Mouse (Mus musculus) forebrain, embryonic 16.5 days (tissue): ENCODE data around the gene Vmn1r3. TPM values are rescaled to one million over a fixed set of nuclear protein-coding genes. Genes with fewer than 3 reads are reported as not detected.
"Not testable (repeated sequence)": the region's sequence is repeated elsewhere in the genome, so short reads cannot be mapped to it uniquely, and the experiment has no call there.

Experiments
- ATAC-seq: fragments of 200-750 bp; cut with Nextera tagmentation; 2 replicates; pipeline ENCODE4 v1.8.0; 2017; ENCODE audit warnings: mild to moderate bottlenecking, moderate library complexity
- H3K27ac ChIP-seq: fragments of 300-500 bp; sonication (generic); 2 replicates; pipeline ENCODE4 v1.5.1; 2014; ENCODE audit warnings: low read length, control low read depth
- H3K27me3 ChIP-seq: fragments of 300-500 bp; sonication (generic); replicated peaks from 2 replicates; pipeline ENCODE4 v1.6.1; 2014; ENCODE audit warnings: low read length; ENCODE audit not compliant: control insufficient read depth, insufficient read depth
- H3K36me3 ChIP-seq: fragments of 300-500 bp; sonication (generic); 2 replicates; pipeline ENCODE4 v1.6.1; 2014; ENCODE audit not compliant: control insufficient read depth, insufficient read depth
- H3K4me1 ChIP-seq: fragments of 300-500 bp; sonication (generic); replicated peaks from 2 replicates; pipeline ENCODE4 v1.6.1; 2014; ENCODE audit warnings: low read length; ENCODE audit not compliant: control insufficient read depth, insufficient read depth
- H3K4me2 ChIP-seq: fragments of 300-500 bp; sonication (generic); 2 replicates; pipeline ENCODE4 v1.6.1; 2014; ENCODE audit warnings: mild to moderate bottlenecking, low read length, control low read depth
- H3K4me3 ChIP-seq: fragments of 300-500 bp; sonication (generic); replicated peaks from 2 replicates; pipeline ENCODE4 v1.5.1; 2014; ENCODE audit warnings: mild to moderate bottlenecking, low read length, control low read depth
- H3K9ac ChIP-seq: fragments of 300-500 bp; sonication (generic); replicated peaks from 2 replicates; pipeline ENCODE4 v1.6.1; 2014; ENCODE audit warnings: low read depth, low read length, control low read depth
- H3K9me3 ChIP-seq: fragments of 300-500 bp; sonication (generic); 2 replicates; pipeline ENCODE4 v1.6.1; 2016; ENCODE audit warnings: low read length; ENCODE audit not compliant: control insufficient read depth
- WGBS: fragments of 180-500 bp; shearing (Covaris S2); extraction: QIAGEN DNeasy Blood & Tissue Kit; methylation state at CpG from one replicate; pipeline ENCODE4 v1.1.7; 2014; 5-methylcytosine and 5-hydroxymethylcytosine counted together
- polyA plus RNA-seq: library from polyadenylated mRNA; unstranded; fragments of >200 nt; fragmentation: Nextera tagmentation; extraction: Ambion mirVana; gene quantifications from 2 replicates; pipeline ENCODE4 v1.2.1, GENCODE M21; 2015

The Vmn1r3 gene
- polyA plus RNA-seq, 1 experiment from 2014 or later: not detected

DNA sequence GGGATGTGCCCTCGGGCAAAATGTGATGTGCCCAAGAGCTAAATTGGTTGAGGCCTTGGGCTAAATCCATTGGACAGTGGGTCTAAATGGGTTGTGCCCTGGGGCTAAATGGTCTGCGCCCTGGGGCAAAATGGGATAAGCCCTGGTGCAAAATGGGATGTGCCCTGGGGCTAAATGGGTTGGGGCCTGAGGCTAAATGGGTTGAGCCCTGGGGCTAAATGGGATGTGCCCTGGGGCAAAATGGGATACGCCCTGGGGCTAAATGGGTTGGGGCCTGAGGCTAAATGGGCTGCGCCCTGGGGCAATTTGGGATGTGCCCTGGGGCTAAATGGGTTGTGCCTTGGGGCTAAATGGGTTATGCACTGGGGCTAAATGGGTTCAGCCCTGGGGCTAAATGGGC is 20.1 kb downstream of the Vmn1r3 start:
- ATAC-seq: no peak
- Histone ChIP-seq H3K4me3 (no peak overlapping the region), H3K27ac (no peak overlapping the region), H3K36me3 (no peaks in the 10 kb centered on the region), H3K27me3 (no peaks in the 10 kb centered on the region), H3K9me3 (peaks cover 10% of the 10 kb centered on the region), H3K4me1 (no peaks in the 10 kb centered on the region), H3K4me2 (no peak overlapping the region), H3K9ac (no peak overlapping the region)
- WGBS: 92% methylated on average over 4 of the region's 4 CpGs

GRCm38 (mm10) chr4:3164429-3164828 is 20.7 kb downstream of the Vmn1r3 start:
- not testable (repeated sequence) for H3K4me2 ChIP-seq, H3K27ac ChIP-seq, H3K9me3 ChIP-seq, ATAC-seq, H3K9ac ChIP-seq, H3K36me3 ChIP-seq, H3K4me3 ChIP-seq, H3K27me3 ChIP-seq, H3K4me1 ChIP-seq

DNA sequence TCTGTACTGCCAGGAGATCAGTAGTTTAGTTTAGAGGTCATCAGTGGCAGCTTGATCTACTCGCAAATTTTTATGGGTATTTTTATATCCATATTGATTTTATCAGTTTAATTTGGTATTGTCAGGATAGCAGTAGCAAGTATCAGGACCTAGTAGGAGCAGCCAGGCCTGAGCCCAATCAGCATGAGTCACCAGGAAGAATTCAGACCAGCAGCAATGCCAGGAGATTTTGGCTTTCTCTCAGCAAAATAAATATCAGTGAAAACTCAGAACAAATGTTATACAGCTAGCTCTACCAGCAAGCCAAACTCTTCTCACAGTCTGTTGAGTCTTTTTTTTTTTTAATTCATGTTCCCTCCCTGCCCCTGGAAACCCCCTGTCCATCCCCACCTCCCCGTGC is 31.8 kb downstream of the Vmn1r3 start:
- H3K9ac ChIP-seq, ATAC-seq, H3K4me3 ChIP-seq, H3K4me1 ChIP-seq, H3K27ac ChIP-seq, H3K9me3 ChIP-seq, H3K4me2 ChIP-seq, H3K36me3 ChIP-seq, H3K27me3 ChIP-seq: not testable (repeated sequence)
- 82% methylated on average over 2 of the region's 2 CpGs for WGBS

GRCm38 (mm10) chr4:3147926-3148325 is 37.2 kb downstream of the Vmn1r3 start:
- H3K9ac ChIP-seq, ATAC-seq, H3K27ac ChIP-seq, H3K36me3 ChIP-seq, H3K27me3 ChIP-seq, H3K4me1 ChIP-seq, H3K4me2 ChIP-seq, H3K4me3 ChIP-seq, H3K9me3 ChIP-seq: not testable (repeated sequence)
- no CpG with 5 or more reads among the region's 3 CpGs for WGBS

Other genes with a start within 250 kb of the Vmn1r3 start
- not detected in 2 replicates for gene Vmn1r2, start 18.0 kb downstream of the Vmn1r3 start, polyA plus RNA-seq